Mouse (Mus musculus) thymus, adult 2 months (tissue): ENCODE results near the gene Ppid.

Experiments
- CTCF ChIP-seq: fragments of 200-500 bp; IDR thresholded peaks from 2 replicates; pipeline ENCODE4 v1.5.1; 2012; ENCODE audit warnings: mild to moderate bottlenecking, control low read depth, low read length, moderate library complexity, borderline replicate concordance; ENCODE audit not compliant: control insufficient read depth, poor library complexity, insufficient read depth; ENCODE audit errors: extremely low read depth
- POLR2A ChIP-seq: fragments of 200-500 bp; IDR thresholded peaks from 2 replicates; pipeline ENCODE4 v1.6.1; 2012; ENCODE audit warnings: mild to moderate bottlenecking, low read length, control low read depth, moderate library complexity; ENCODE audit not compliant: control insufficient read depth, poor library complexity, insufficient read depth; ENCODE audit errors: extremely low read depth

GRCm38 (mm10) chr3:79589671-79590070 lies 1.5 kb upstream of the Ppid start:
- no peak for TF ChIP-seq CTCF
- TF ChIP-seq POLR2A, result no peak
